Mouse (Mus musculus): ENCODE measurements around the gene Slamf6.
"Not testable (repeated sequence)": the region's sequence is repeated elsewhere in the genome, so short reads cannot be mapped to it uniquely, and the experiment has no call there.

Slamf6 gene

DNA sequence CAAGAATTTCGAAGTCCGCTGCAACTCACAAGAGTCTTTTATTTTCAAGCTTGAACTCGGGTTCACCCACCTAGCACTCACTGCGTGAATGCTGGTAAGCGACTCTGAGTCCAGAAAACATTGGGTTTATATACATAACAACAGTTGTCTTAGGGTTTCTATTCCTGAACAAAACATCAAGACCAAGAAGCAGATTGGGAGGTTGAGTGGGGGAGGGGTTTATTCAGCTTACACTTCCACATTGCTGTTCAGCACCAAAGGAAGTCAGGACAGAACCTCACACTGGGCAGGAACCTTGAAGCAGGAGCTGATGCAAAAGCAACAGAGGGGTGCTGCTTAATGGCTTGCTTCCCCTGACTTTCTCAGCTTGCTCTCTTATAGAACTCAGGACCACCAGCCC, 43.4 kb downstream of the Slamf6 start:
- no peak for DNase-seq

- DNase-seq = no peak
Observed at GRCm38 (mm10) chr1:171961704-171962103, 44.4 kb downstream of the Slamf6 start.

GRCm38 (mm10) chr1:171963613-171964012, 46.3 kb downstream of the Slamf6 start:
- no peak for DNase-seq

- no peak for DNase-seq
Observed at GRCm38 (mm10) chr1:171966054-171966790, 48.9 kb downstream of the Slamf6 start.

- no peak for DNase-seq
Observed at GRCm38 (mm10) chr1:171969221-171969620, 51.9 kb downstream of the Slamf6 start.

DNA sequence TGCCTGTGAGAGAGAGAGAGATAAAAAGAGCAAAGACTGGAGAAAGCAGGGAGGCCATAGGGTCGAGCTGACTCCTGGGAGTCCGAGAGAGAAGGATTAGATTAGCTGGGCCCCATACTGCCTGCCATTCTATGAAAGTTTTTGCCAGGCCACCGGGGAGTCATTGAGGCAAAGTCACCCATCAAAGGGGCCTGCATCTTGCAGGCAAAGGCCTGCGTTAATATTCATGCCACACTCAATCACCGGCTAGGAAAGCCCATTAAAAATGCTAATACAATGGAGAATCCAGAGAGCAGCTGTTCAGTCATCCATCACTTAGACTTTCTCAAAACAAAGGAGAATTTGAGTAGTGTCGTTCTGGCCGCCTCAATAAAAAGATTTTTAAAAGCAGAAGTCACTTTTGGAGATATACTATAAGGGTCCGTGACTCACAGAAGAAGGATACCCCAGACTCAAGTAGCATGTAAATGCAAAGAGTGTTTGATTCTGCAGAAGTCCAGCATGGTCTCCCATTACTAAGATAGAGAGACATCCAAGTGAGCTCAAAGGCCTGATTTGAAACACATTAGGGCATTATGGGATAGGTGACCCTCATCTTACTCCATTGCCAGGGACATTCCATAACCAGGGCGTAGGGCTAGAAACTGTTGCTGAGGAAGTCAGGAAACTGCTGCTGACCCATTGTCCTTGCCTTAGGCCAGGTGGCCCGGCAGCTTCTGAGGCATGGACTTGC, 53.7 kb downstream of the Slamf6 start:
- DNase-seq = no peak

- DNase-seq = not testable (repeated sequence)
Observed at GRCm38 (mm10) chr1:171974361-171974760, 57.0 kb downstream of the Slamf6 start.

DNA sequence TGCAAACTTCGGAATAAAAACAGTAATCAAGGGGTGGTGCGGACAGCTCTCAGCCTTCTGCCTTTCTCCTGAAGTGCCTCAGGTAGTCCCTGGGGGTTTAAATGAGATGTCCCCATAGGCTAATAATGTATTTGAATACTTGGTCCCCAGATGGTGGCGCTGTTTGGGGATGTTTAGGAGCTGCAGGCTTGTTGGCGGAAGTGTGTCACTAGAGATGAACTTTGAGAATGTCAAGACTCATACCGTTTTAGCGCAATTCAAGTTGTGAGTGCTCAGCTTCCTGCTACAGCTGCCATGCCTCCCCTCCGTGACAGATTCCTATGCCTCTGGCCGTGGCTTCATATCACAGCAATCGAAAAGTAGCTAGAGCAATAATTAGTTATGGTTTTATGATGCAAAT, 58.1 kb downstream of the Slamf6 start:
- no peak for DNase-seq

DNA sequence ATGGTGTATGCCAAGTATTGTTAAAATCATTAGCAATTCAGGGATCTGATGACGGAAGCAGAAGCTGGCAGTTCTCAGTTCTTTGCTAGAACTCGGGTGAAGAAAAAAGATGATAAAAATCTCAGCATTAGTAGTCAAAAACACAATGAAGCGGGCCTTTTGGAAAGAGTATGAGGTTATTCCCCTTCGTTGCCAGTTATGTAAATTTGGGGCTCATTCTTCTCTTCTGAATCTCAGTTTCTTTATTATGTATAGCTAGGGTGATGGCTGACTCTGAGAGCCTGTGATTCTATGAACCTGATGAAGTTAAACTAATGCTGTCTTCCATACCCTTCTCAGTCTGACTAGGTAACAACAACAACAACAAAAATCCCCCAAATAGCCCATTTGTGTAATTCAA, 58.5 kb downstream of the Slamf6 start:
- DNase-seq = no peak

DNA sequence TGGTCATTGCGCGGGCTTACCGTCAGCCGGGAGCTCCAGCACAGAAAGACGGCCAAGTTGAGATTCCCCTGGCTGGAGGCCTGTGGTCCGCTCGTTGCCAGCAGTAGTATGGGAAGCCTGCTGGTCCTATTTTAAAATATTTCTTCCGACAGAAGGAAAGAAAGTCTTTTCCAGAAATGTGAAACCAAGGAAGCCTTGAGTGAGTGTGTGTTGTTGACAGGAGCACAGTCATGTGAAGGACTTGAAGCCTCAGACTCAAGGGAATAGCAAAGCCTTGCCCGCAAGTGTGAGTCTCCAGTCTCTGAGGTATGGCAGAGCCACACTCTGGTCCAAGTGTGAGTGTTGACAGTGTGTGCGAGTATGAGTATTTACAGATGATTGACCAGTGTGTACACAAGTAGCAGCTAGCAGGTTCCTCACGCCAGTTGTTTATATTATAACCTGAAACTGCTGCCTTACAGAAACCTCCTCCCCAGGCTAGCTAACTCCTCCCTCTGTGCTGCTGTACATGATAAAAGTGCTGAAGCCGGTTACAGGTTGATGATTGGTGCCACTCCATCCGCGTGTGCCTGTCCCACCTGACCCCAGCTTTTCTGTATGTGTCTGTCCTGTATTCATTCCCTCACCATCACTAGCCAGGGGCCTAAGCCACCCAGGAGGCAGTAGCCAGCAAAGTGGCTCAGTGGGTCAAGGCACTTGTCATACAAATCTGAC, 59.7 kb downstream of the Slamf6 start:
- no peak for DNase-seq

DNA sequence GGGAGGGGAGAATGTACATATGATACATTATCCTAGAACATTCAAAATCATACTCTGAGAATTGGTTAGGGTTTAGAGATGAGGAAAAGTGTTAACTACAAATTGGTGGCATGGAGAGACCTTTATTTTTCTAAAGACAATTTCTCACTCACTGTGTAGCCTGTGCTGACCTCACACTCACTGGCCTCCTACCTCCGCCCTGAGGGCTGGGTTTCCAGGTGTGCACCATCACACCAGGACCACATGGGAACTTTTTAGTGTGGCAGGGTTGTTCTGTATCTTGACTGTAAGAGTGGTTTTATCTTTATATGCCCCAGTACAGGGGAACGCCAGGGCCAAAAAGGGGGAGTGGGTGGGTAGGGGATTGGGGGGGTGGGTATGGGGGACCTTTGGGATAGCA, 60.6 kb downstream of the Slamf6 start:
- DNase-seq = no peak

DNA sequence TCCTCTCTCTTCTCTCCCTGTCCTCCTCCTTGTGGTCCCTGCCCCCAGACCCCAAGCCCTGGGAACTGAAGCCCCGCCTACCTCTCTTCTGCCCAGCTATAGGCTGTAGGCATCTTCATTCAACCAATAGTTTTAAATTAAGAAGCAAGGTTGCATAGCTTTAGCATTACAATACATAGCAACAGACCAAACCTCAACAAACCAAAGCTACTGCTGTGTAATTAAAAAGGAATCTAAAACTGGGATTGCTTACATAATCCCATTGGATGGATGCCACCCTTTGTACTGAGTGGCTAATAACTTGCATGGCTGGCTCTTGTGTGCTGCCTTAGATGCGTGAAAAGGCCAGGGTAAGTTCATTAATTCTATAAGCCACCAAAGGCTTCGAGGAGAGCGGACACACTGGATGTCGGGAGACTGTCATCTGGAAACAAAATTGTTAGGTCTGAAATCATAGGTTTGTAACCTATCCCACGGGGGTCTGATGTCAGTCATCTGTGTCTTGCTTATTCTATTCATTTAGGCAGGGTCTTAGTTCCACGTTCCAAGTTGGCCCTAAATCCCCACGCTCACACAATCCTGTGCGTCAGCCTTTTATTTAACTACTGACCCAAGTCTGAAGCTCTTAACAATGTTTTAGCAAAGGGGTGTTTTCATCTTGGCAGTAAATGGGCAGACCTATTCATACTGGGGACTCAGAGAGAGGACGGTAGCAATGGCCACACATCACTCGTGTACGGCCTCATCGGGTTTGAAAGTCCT, 62.8 kb downstream of the Slamf6 start:
- DNase-seq = no peak

DNA sequence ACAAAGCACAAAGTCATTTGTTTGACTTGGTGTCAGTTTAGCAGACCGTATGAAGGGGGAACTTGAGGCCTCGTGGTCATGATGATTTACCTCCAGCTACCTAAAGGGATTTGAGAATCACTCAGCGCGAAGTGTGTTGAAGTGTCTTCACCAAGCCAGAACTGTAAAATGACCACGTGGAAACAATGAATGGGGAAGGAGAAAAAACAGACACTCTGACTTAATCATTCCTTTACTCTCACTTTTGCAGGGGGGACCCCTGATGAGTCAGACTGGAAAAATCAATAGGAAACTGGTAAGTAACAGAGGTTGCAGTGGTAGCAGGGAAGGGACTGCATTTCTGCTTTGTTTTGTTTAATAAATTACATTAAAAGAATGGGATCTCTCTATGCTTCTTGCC, 64.9 kb downstream of the Slamf6 start:
- no peak for DNase-seq

DNA sequence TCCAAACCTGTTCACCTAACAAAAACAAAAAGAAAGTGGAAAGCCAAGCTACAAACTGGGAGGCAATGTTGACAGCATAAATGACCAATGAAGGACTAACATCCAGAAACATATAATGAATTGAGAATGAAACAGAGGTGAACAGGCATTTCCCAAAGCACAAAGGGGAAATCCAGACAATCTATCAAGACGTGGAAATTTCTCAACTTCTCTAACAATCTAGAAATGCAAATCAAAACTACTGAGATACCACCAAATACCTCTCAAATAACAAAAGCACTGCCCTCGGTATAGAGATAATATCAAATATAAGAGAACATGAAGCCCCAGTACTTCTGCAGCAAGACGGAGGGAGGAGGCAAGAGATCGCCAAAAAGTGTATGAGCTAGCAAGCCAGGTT, 65.4 kb downstream of the Slamf6 start:
- DNase-seq = no peak

DNA sequence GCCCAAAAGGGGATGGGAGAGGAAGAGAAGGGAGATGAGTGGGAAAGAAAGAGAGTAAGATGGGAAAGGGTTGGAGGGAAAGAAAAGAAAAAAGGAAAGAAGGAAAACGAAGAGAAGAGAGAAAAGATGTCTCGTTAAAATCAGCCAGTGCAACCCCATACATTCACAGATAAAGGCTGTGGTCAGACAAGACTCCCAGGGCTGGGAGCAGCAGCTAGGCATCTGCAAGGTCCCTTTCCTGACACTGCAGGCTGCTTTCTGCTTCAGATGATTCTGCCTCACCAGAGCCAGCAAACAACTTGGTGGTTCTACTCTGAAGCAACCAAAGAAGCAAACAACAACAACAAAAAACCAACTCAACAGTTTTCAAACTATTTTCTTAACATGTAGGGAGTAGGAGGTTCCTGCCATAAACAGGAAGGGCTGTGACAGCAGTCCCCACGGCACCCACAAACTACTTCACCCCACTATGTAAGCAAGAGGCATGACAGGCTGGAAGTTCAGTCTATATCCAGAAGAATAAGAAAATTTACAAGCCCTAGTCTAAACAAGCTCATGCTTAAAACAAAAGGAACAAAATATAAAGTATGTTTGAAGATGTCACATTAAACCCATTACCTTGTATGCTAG, 66.2 kb downstream of the Slamf6 start:
- no peak for DNase-seq

DNA sequence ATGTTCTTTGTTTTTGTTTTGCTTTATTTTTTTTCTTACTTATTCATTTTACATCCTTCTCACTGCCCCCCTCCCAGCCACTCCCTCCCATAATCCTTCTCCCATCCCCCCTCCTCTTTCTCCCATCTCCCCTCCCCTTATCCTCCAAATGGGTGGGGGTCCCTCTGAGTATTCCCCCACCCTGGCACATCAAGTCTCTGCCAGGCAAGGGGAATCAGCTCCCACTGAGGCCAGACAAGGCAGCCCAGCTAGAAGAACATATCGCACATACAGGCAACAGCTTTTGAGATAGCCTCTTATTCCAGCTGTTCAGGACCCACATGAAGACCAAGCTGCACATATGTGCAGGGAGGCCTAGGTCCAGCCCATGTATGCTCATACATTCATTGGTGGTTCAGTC, 66.8 kb downstream of the Slamf6 start:
- no peak for DNase-seq

DNA sequence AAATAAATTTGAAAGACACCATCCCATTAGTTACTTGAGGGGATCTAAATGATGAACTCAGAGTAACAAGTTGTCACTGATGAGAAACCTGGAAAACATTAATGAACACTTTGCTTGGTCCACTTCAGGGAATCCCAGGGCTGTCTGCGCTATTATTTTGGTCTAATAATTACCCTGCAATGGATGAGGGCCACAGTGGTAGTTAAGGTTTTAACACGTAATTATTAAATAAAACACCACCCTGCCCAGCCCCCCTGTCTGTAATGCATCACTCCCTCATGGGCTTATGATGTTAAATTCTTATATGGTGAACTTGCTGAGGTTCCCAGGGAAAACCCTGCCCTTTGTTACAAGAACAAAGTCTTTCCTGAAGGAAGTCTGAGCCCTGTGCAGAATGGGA, 74.6 kb downstream of the Slamf6 start:
- DNase-seq = no peak

DNA sequence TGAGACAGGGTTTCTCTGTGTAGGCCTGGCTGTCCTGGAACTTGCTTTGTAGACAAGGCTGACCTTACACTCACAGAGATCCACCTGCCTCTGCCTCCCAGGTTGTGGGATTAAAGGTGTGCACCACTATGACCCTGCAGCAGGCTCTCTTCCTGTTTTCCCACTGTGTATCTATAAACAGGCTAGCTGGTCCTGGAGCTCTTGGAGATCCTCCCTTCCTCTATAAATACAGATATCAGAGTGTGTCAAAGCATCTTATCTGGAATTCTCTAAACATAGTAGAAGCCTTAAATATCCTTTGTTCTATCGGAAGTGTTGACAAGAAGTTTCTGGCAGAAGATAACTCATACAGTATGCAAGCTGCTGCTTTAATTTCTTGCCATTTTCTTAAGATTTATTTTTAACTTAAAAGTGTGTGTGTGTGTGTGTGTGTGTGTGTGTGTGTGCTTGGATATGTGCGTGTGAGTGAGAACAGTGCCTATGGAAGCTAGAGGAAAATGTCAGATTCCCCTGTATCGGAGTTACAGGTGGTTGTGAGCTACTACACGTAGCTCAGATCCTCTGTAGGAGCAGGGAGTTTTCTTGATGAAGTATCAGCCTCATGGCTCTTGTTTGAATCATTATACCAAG, 75.7 kb downstream of the Slamf6 start:
- no peak for DNase-seq

- no peak for DNase-seq
Observed at GRCm38 (mm10) chr1:171994501-171994900, 77.2 kb downstream of the Slamf6 start.

- DNase-seq = no peak
Observed at GRCm38 (mm10) chr1:171994918-171995715, 77.8 kb downstream of the Slamf6 start.

- no peak for DNase-seq
Observed at GRCm38 (mm10) chr1:171996701-171997100, 79.4 kb downstream of the Slamf6 start.
